Mouse (Mus musculus): ENCODE measurements around the gene Nav2. TPM values are rescaled to one million over a fixed set of nuclear protein-coding genes. Genes with fewer than 3 reads are reported as not detected.

Gene Nav2
- polyA plus RNA-seq, 1 experiment from 2014 or later, result 34.2 TPM

- ATAC-seq (replicated peaks; ENCODE audit: extremely low read depth, insufficient read depth, low FRiP score), result no peak
These were observed 549.4 kb downstream of the Nav2 start for GRCm38 (mm10) chr7:49457890-49458289.

GRCm38 (mm10) chr7:49462328-49462811 is 553.9 kb downstream of the Nav2 start:
- peak overlapping the region; percentile 60; the same call in 1 of the 2 replicates for H3K9ac ChIP-seq (ENCODE audit: low read length)
- H3K9me3 ChIP-seq (replicated peaks; ENCODE audit: control insufficient read depth, low read length), result no peaks in the 10 kb centered on the region
- H3K4me2 ChIP-seq (ENCODE audit: low read depth, low read length), result peak overlapping the region; percentile 61
- ATAC-seq (replicated peaks; ENCODE audit: extremely low read depth, insufficient read depth, low FRiP score), result no peak
- H3K4me1 ChIP-seq (ENCODE audit: control insufficient read depth, insufficient read depth, low read length), result no peaks in the 10 kb centered on the region
- H3K4me3 ChIP-seq (ENCODE audit: low read length), result peak overlapping the region; percentile 36
- H3K27ac ChIP-seq (ENCODE audit: low read length), result no peak overlapping the region
- peaks cover 27% of the 10 kb centered on the region for H3K36me3 ChIP-seq (ENCODE audit: control insufficient read depth, insufficient read depth)
- 17% methylated on average over 10 of the region's 10 CpGs for WGBS
- H3K27me3 ChIP-seq (ENCODE audit: control insufficient read depth, insufficient read depth, low read length), result no peaks in the 10 kb centered on the region

More at GRCm38 (mm10) chr7:49457890-49458289, 549.4 kb downstream of the Nav2 start:
- Histone ChIP-seq H3K36me3 (ENCODE audit: control insufficient read depth, insufficient read depth) (peaks cover 13% of the 10 kb centered on the region), H3K4me1 (ENCODE audit: control insufficient read depth, insufficient read depth, low read length) (no peaks in the 10 kb centered on the region; the same call in 1 of the 2 replicates), H3K4me3 (ENCODE audit: low read length) (no peak overlapping the region), H3K4me2 (ENCODE audit: low read depth, low read length) (no peak overlapping the region), H3K27ac (ENCODE audit: low read length) (no peak overlapping the region), H3K9me3 (replicated peaks; ENCODE audit: control insufficient read depth, low read length) (no peaks in the 10 kb centered on the region), H3K27me3 (ENCODE audit: control insufficient read depth, insufficient read depth, low read length) (no peaks in the 10 kb centered on the region), H3K9ac (ENCODE audit: low read length) (no peak overlapping the region)
- WGBS, result 76% methylated on average over 10 of the region's 10 CpGs

DNA sequence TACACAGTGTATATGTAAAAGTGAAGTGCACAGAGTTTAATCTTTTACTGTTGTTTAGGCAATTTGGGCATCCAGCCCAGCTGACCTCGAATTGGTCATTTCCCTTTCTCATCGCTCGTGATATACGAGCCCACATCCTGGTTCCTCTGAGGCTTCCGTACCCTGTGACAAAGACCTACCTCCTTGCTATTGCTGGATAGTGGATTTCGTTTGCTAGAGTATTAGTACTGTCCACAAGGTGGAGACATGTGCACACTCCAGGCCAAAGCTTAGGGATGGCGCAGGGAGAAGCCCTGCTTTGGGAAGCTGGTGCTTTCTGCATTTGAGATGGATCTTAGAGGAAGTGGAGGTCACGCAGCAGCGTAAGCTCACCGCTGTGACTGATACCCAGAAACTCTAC is 559.3 kb downstream of the Nav2 start:
- 37% methylated on average over 10 of the region's 10 CpGs for WGBS
- ATAC-seq (replicated peaks; ENCODE audit: extremely low read depth, insufficient read depth, low FRiP score), result peak; percentile 71
- no peak overlapping the region for H3K4me3 ChIP-seq (ENCODE audit: low read length)
- H3K4me2 ChIP-seq (ENCODE audit: low read depth, low read length), result no peak overlapping the region
- no peaks in the 10 kb centered on the region for H3K27me3 ChIP-seq (ENCODE audit: control insufficient read depth, insufficient read depth, low read length)
- peaks cover 11% of the 10 kb centered on the region for H3K4me1 ChIP-seq (ENCODE audit: control insufficient read depth, insufficient read depth, low read length)
- H3K9ac ChIP-seq (ENCODE audit: low read length), result no peak overlapping the region
- H3K36me3 ChIP-seq (ENCODE audit: control insufficient read depth, insufficient read depth), result peaks cover 19% of the 10 kb centered on the region; the same call in 1 of the 2 replicates
- no peaks in the 10 kb centered on the region for H3K9me3 ChIP-seq (replicated peaks; ENCODE audit: control insufficient read depth, low read length)
- H3K27ac ChIP-seq (ENCODE audit: low read length), result no peak overlapping the region

DNA sequence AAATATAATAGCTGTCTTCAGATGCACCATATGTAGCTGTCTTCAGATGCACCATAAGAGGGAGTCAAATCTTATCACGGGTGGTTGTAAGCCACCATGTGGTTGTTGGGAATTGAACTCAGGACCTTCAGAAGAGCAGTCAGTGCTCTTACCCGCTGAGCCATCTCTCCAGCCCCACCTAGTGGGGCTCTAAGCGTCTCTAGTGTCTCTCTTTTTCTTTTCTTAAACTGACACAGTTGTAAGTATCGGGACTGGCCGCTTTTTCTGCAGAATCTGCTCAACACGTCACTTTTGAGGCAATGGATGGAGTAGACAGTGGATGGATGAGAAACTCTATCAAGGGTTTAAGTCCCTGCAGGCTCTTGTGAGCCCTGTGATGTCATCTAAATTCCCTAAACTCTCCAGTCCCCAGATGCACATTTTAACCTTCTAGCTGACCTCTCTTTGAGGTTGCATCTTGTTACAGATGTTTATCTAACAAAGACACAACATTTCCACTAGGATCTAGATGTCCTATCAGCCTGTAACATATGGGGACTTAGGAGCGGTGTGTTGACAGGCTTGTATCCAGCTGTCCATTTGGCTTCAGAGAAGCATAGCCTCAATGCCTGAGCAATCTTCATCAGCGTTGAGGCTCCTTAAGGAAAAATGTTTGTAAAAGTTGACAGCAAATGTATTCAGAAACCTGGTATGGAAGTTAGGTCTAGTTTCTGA is 560.1 kb downstream of the Nav2 start:
- peaks cover 19% of the 10 kb centered on the region; the same call in 1 of the 2 replicates for H3K36me3 ChIP-seq (ENCODE audit: control insufficient read depth, insufficient read depth)
- no peak overlapping the region for H3K4me3 ChIP-seq (ENCODE audit: low read length)
- H3K4me2 ChIP-seq (ENCODE audit: low read depth, low read length), result no peak overlapping the region
- ATAC-seq (replicated peaks; ENCODE audit: extremely low read depth, insufficient read depth, low FRiP score), result no peak
- no peaks in the 10 kb centered on the region for H3K27me3 ChIP-seq (ENCODE audit: control insufficient read depth, insufficient read depth, low read length)
- H3K9me3 ChIP-seq (replicated peaks; ENCODE audit: control insufficient read depth, low read length), result no peaks in the 10 kb centered on the region
- 61% methylated on average over 8 of the region's 8 CpGs for WGBS
- H3K4me1 ChIP-seq (ENCODE audit: control insufficient read depth, insufficient read depth, low read length), result peaks cover 11% of the 10 kb centered on the region
- no peak overlapping the region for H3K9ac ChIP-seq (ENCODE audit: low read length)
- no peak overlapping the region for H3K27ac ChIP-seq (ENCODE audit: low read length)

DNA sequence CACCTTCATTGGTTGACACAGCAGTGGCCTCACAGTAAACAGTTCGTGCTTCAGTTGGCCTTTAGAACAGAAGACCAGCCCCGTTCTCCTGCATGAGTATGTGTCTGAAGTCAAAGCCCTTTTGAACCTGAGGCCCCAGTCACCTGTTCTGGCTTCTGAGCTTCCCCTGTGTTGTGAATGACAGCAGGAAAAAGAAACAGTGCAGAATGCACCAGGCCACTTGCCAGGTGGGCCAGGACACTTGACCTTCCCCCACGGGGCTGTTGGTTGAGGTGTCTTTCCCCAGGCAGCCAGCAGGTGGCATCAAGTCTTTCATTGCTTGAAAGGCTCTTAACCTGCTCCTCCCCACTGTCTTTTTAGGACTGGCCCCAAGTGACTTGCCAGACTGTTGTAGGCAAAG is 562.8 kb downstream of the Nav2 start:
- 63% methylated on average over 3 of the region's 3 CpGs for WGBS
- no peak overlapping the region for H3K9ac ChIP-seq (ENCODE audit: low read length)
- H3K4me3 ChIP-seq (ENCODE audit: low read length), result no peak overlapping the region
- H3K27ac ChIP-seq (ENCODE audit: low read length), result no peak overlapping the region
- ATAC-seq (replicated peaks; ENCODE audit: extremely low read depth, insufficient read depth, low FRiP score), result no peak
- H3K4me1 ChIP-seq (ENCODE audit: control insufficient read depth, insufficient read depth, low read length), result peaks cover 20% of the 10 kb centered on the region
- H3K36me3 ChIP-seq (ENCODE audit: control insufficient read depth, insufficient read depth), result peaks cover 3% of the 10 kb centered on the region; the same call in 1 of the 2 replicates
- no peaks in the 10 kb centered on the region for H3K9me3 ChIP-seq (replicated peaks; ENCODE audit: control insufficient read depth, low read length)
- H3K4me2 ChIP-seq (ENCODE audit: low read depth, low read length), result no peak overlapping the region
- H3K27me3 ChIP-seq (ENCODE audit: control insufficient read depth, insufficient read depth, low read length), result no peaks in the 10 kb centered on the region

DNA sequence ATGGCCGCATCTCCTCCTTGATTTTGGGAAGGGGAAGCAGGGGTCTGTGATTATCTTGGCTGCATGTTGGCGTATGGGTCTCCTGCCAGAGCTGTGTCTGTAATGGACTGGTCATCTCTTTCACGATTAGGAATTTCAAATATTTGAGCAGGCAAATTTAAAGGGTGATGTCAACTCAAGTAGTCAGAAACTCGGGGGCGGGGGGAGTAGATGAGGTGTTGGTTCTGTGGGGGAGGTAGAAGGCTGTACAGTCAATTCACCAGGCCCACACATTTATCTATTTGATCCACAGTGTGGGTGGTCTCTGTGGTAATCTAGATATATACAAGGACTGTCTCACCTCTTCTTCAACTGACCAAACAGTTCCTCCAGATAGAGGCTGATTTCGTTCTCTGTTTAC is 566.8 kb downstream of the Nav2 start:
- Histone ChIP-seq H3K4me2 (ENCODE audit: low read depth, low read length) (no peak overlapping the region), H3K27me3 (ENCODE audit: control insufficient read depth, insufficient read depth, low read length) (no peaks in the 10 kb centered on the region), H3K4me1 (ENCODE audit: control insufficient read depth, insufficient read depth, low read length) (peaks cover 34% of the 10 kb centered on the region), H3K9ac (ENCODE audit: low read length) (no peak overlapping the region), H3K36me3 (ENCODE audit: control insufficient read depth, insufficient read depth) (peaks cover 6% of the 10 kb centered on the region; the same call in 1 of the 2 replicates), H3K27ac (ENCODE audit: low read length) (no peak overlapping the region), H3K9me3 (replicated peaks; ENCODE audit: control insufficient read depth, low read length) (no peaks in the 10 kb centered on the region), H3K4me3 (ENCODE audit: low read length) (no peak overlapping the region)
- 50% methylated on average over 6 of the region's 6 CpGs for WGBS
- no peak for ATAC-seq (replicated peaks; ENCODE audit: extremely low read depth, insufficient read depth, low FRiP score)

DNA sequence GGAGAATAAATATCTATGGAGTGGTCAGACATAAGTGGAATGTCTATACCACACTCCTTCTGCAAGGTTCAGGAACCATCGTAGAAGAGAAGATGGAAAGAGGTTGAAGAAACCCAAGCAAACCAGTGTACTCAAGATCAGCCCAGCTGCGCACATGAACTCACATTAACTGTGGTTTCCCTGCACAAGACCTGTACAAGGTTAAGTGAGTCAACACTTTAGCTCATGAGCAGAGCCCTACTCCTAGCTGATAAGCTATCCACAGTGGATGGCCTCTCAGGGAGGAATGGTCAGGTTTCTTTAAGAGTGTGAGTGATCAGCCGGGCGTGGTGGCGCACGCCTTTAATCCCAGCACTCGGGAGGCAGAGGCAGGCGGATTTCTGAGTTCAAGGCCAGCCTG is 567.6 kb downstream of the Nav2 start:
- Histone ChIP-seq H3K9ac (ENCODE audit: low read length) (no peak overlapping the region), H3K4me1 (ENCODE audit: control insufficient read depth, insufficient read depth, low read length) (peaks cover 32% of the 10 kb centered on the region), H3K9me3 (replicated peaks; ENCODE audit: control insufficient read depth, low read length) (no peaks in the 10 kb centered on the region), H3K27ac (ENCODE audit: low read length) (0 out of 2 replicates have a peak overlapping the region, but pooled peaks have one; percentile 24), H3K36me3 (ENCODE audit: control insufficient read depth, insufficient read depth) (peaks cover 6% of the 10 kb centered on the region; the same call in 1 of the 2 replicates), H3K27me3 (ENCODE audit: control insufficient read depth, insufficient read depth, low read length) (no peaks in the 10 kb centered on the region), H3K4me2 (ENCODE audit: low read depth, low read length) (no peak overlapping the region), H3K4me3 (ENCODE audit: low read length) (no peak overlapping the region)
- WGBS, result 85% methylated on average over 8 of the region's 8 CpGs
- no peak for ATAC-seq (replicated peaks; ENCODE audit: extremely low read depth, insufficient read depth, low FRiP score)

GRCm38 (mm10) chr7:49476666-49477065 is 568.1 kb downstream of the Nav2 start:
- 49% methylated on average over 5 of the region's 5 CpGs for WGBS
- no peaks in the 10 kb centered on the region for H3K9me3 ChIP-seq (replicated peaks; ENCODE audit: control insufficient read depth, low read length)
- H3K4me1 ChIP-seq (ENCODE audit: control insufficient read depth, insufficient read depth, low read length), result peaks cover 28% of the 10 kb centered on the region
- H3K4me2 ChIP-seq (ENCODE audit: low read depth, low read length), result no peak overlapping the region
- H3K9ac ChIP-seq (ENCODE audit: low read length), result no peak overlapping the region
- no peak; the same call in 1 of the 2 replicates for ATAC-seq (replicated peaks; ENCODE audit: extremely low read depth, insufficient read depth, low FRiP score)
- no peaks in the 10 kb centered on the region for H3K27me3 ChIP-seq (ENCODE audit: control insufficient read depth, insufficient read depth, low read length)
- H3K27ac ChIP-seq (ENCODE audit: low read length), result no peak overlapping the region
- no peak overlapping the region for H3K4me3 ChIP-seq (ENCODE audit: low read length)
- H3K36me3 ChIP-seq (ENCODE audit: control insufficient read depth, insufficient read depth), result peaks cover 6% of the 10 kb centered on the region; the same call in 1 of the 2 replicates

Measured in heart, embryonic 16.5 days (tissue).